Mouse (Mus musculus) liver, adult 2 months (tissue): Measurements from ENCODE around the gene Ckap5.

Experiments
- CTCF ChIP-seq: fragments of 200-500 bp; IDR thresholded peaks from 2 replicates; pipeline ENCODE4 v1.5.1; 2011; ENCODE audit warnings: low read depth, low read length, control low read depth
- POLR2A ChIP-seq: fragments of 200-500 bp; IDR thresholded peaks from 2 replicates; pipeline ENCODE4 v1.6.1; 2011; ENCODE audit warnings: low read length, control low read depth; ENCODE audit not compliant: insufficient read depth; ENCODE audit errors: extremely low read depth

DNA sequence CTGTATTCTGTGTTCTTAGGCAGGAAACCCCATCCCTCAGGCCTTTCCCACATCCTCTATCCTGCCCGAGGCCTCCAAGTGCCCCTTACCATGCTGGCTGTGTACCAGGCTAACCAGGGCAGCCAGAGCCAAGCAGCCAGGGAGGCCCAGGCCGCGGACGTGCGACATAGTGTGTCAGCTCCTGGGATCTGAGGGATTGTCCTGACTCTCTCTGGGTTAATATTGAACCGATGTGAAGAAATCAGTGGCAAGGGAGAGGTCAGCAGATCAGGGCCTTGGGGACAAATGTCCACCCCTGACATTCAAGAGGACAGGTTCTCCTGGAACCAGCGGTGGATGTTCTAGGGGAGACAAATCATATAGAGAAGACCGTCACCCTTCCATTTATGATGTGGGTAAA is 109.7 kb downstream of the Ckap5 start, which contains the start of gene F2:
- TF ChIP-seq CTCF: no peak
- peak; percentile 97 for TF ChIP-seq POLR2A
